Mouse (Mus musculus) spleen, postnatal 4 days (tissue): Measurements from ENCODE around the gene Nek6.

ENCODE experiments used
- DNase-seq, 2 experiments: peaks; one replicate each; pipeline ENCODE4 v3.0.0; 2022; ENCODE audit warnings: low spot score in 2 of 2

Gene Nek6

GRCm38 (mm10) chr2:38536331-38536731 is 24.9 kb downstream of the Nek6 start:
- DNase-seq: peak; percentile 61 to 70

GRCm38 (mm10) chr2:38539677-38540076 is 28.2 kb downstream of the Nek6 start:
- DNase-seq: no peak

- DNase-seq: no peak
Observed at GRCm38 (mm10) chr2:38540666-38541065, 29.2 kb downstream of the Nek6 start.

GRCm38 (mm10) chr2:38541101-38541500 is 29.7 kb downstream of the Nek6 start:
- DNase-seq: no peak

- DNase-seq: no peak
Observed at GRCm38 (mm10) chr2:38541570-38541969, 30.1 kb downstream of the Nek6 start.

GRCm38 (mm10) chr2:38542366-38542765 is 30.9 kb downstream of the Nek6 start:
- DNase-seq: no peak

- no peak for DNase-seq
Observed at GRCm38 (mm10) chr2:38543158-38543557, 31.7 kb downstream of the Nek6 start.

- DNase-seq: no peak
Observed at GRCm38 (mm10) chr2:38544341-38544740, 32.9 kb downstream of the Nek6 start.

- no peak for DNase-seq
Observed at GRCm38 (mm10) chr2:38544982-38545381, 33.5 kb downstream of the Nek6 start.

- DNase-seq: no peak
Observed at GRCm38 (mm10) chr2:38545706-38546105, 34.3 kb downstream of the Nek6 start.

- DNase-seq: no peak
Observed at GRCm38 (mm10) chr2:38546222-38546621, 34.8 kb downstream of the Nek6 start.

GRCm38 (mm10) chr2:38546748-38547147 is 35.3 kb downstream of the Nek6 start:
- no peak for DNase-seq

GRCm38 (mm10) chr2:38547793-38548517 is 36.5 kb downstream of the Nek6 start:
- no peak for DNase-seq

- no peak for DNase-seq
Observed at GRCm38 (mm10) chr2:38552004-38552443, 40.6 kb downstream of the Nek6 start.

GRCm38 (mm10) chr2:38554226-38554995 is 43.0 kb downstream of the Nek6 start:
- no peak for DNase-seq

- no peak for DNase-seq
Observed at GRCm38 (mm10) chr2:38555659-38556058, 44.2 kb downstream of the Nek6 start.

GRCm38 (mm10) chr2:38556721-38557120 is 45.3 kb downstream of the Nek6 start:
- no peak for DNase-seq

- no peak for DNase-seq
Observed at GRCm38 (mm10) chr2:38560296-38561227, 49.1 kb downstream of the Nek6 start.

- no peak for DNase-seq
Observed at GRCm38 (mm10) chr2:38562596-38562995, 51.2 kb downstream of the Nek6 start.

- DNase-seq: no peak
Observed at GRCm38 (mm10) chr2:38571971-38572601, 60.6 kb downstream of the Nek6 start.

- no peak for DNase-seq
Observed at GRCm38 (mm10) chr2:38574697-38575096, 63.3 kb downstream of the Nek6 start.
